Mouse (Mus musculus) MEL (cell line): ENCODE results near the gene Shroom4.

Source experiments
- CTCF ChIP-seq, 3 experiments: IDR thresholded peaks in 2 of 3; conservative IDR thresholded peaks in 1 of 3; 2 replicates each; pipeline ENCODE4 v1.5.1; 2011 to 2012; ENCODE audit warnings: low read length in 3 of 3, low read depth in 2 of 3, mild to moderate bottlenecking in 2 of 3, improper control_type of control experiment in 1 of 3, inconsistent platforms in 1 of 3, mixed read lengths in 1 of 3, moderate library complexity in 1 of 3; ENCODE audit not compliant: control insufficient read depth in 1 of 3, insufficient read depth in 1 of 3, poor library complexity in 1 of 3, severe bottlenecking in 1 of 3
- JUND ChIP-seq: IDR thresholded peaks from 2 replicates; pipeline ENCODE4 v1.6.1; 2011; ENCODE audit warnings: low read depth, mild to moderate bottlenecking, improper control_type of control experiment, low read length
- MXI1 ChIP-seq: IDR thresholded peaks from 2 replicates; pipeline ENCODE4 v1.6.1; 2011; ENCODE audit warnings: mild to moderate bottlenecking, low read depth, low read length, improper control_type of control experiment
- POLR2A ChIP-seq, 2 experiments: IDR thresholded peaks; 2 replicates each; pipeline ENCODE4 v1.6.1; 2011 to 2012; ENCODE audit warnings: low read length in 2 of 2, mild to moderate bottlenecking in 2 of 2, control low read depth in 1 of 2, improper control_type of control experiment in 1 of 2, low read depth in 1 of 2, moderate library complexity in 1 of 2; ENCODE audit not compliant: control insufficient read depth in 1 of 2, insufficient read depth in 1 of 2, poor library complexity in 1 of 2
- SMC3 ChIP-seq: IDR thresholded peaks from 2 replicates; pipeline ENCODE4 v1.6.1; 2011; ENCODE audit warnings: low read depth, low read length, improper control_type of control experiment
- ZMIZ1 ChIP-seq: IDR thresholded peaks from 2 replicates; pipeline ENCODE4 v1.6.1; 2012; ENCODE audit warnings: low read depth, mild to moderate bottlenecking, inconsistent platforms, low read length, improper control_type of control experiment, moderate library complexity

- TF ChIP-seq ZMIZ1 = no peak
- no peak for TF ChIP-seq JUND
- TF ChIP-seq CTCF (IDR thresholded peaks at IDR 0.05 in 2 of 3, conservative IDR thresholded peaks at IDR 0.05 in 1 of 3; ENCODE audit: control insufficient read depth in 1 of 3, insufficient read depth in 1 of 3, low read depth in 2 of 3, low read length in 3 of 3, poor library complexity in 1 of 3, severe bottlenecking in 1 of 3) = no peak
- no peak for TF ChIP-seq SMC3
- no peak for TF ChIP-seq MXI1
- no peak for TF ChIP-seq POLR2A (IDR thresholded peaks at IDR 0.05; ENCODE audit: control insufficient read depth in 1 of 2, insufficient read depth in 1 of 2, low read depth in 1 of 2, low read length in 2 of 2, poor library complexity in 1 of 2)
Measured at GRCm38 (mm10) chrX:6368822-6369221, 30.8 kb upstream of the Shroom4 start.
